Mouse (Mus musculus): Measurements from ENCODE around the gene Palb2. TPM values are rescaled to one million over a fixed set of nuclear protein-coding genes. Genes with fewer than 3 reads are reported as not detected.

The Palb2 gene
- total and polyA plus RNA-seq, 3 experiments = 11.7 to 17.5 (median 14.0) TPM

GRCm38 (mm10) chr7:122140991-122141390 is 8.2 kb upstream of the Palb2 start:
- H3K9me3 ChIP-seq (replicated peaks; ENCODE audit: low read length) = no peaks in the 10 kb centered on the region
- peaks cover 0 to 11% of the 10 kb centered on the region in 2 experiments; a peak in 3 of 4 replicates for H3K4me1 ChIP-seq (ENCODE audit: control insufficient read depth in 1 of 2, insufficient read depth in 2 of 2)
- H3K27ac ChIP-seq (ENCODE audit: insufficient read depth, low read depth) = no peak overlapping the region
- peaks cover 73 to 90% of the 10 kb centered on the region in 2 experiments for H3K36me3 ChIP-seq (replicated peaks in 1 of 2; ENCODE audit: control insufficient read depth in 1 of 2, insufficient read depth in 1 of 2, low read length in 1 of 2)
- H3K27me3 ChIP-seq (replicated peaks) = no peaks in the 10 kb centered on the region
- in situ Hi-C loops (cut with MboI; ENCODE audit: low pct_ligation_motif_present, low pct_unique_long_range_greater_than_20kb, low sequenced_read_pairs) = no loop called here
- dilution Hi-C loops (cut with MboI; ENCODE audit: extremely low pct_ligation_motif_present, extremely low pct_unique_long_range_greater_than_20kb, low sequenced_read_pairs) = no loop called here
- H3K79me2 ChIP-seq (replicated peaks; ENCODE audit: control insufficient read depth, extremely low read depth, insufficient read depth, poor library complexity, severe bottlenecking) = 0 out of 2 replicates have a peak, but pooled peaks cover 2% of the 10 kb centered on the region
- no peak overlapping the region for H3K4me2 ChIP-seq (ENCODE audit: insufficient read depth, low read depth, poor library complexity, severe bottlenecking)
- TF ChIP-seq EP300 (IDR thresholded peaks at IDR 0.05; ENCODE audit: low read length) = no peak
- TF ChIP-seq E2F4 (IDR thresholded peaks at IDR 0.05; ENCODE audit: insufficient replicate concordance, low read depth, low read length) = no peak
- no peak for TF ChIP-seq RCOR1 (conservative IDR thresholded peaks at IDR 0.05; ENCODE audit: low read depth, low read length)
- no peak for TF ChIP-seq ZMIZ1 (IDR thresholded peaks at IDR 0.05; ENCODE audit: low read depth, low read length)
- TF ChIP-seq ELF1 (IDR thresholded peaks at IDR 0.05; ENCODE audit: low read depth, low read length) = no peak
- no peak for TF ChIP-seq ZNF384 (IDR thresholded peaks at IDR 0.05; ENCODE audit: low read depth, low read length)
- no peak for TF ChIP-seq JUND (conservative IDR thresholded peaks at IDR 0.05; ENCODE audit: low read depth, low read length)
- no peak for TF ChIP-seq MEF2A (IDR thresholded peaks at IDR 0.05; ENCODE audit: borderline replicate concordance, low read depth, low read length)
- no peak for TF ChIP-seq SIN3A (IDR thresholded peaks at IDR 0.05; ENCODE audit: low read length)
- no peak for TF ChIP-seq POLR2AphosphoS2 (IDR thresholded peaks at IDR 0.05; ENCODE audit: low read depth, low read length)
- no peak for TF ChIP-seq MAFK (IDR thresholded peaks at IDR 0.05; ENCODE audit: insufficient replicate concordance, low read length)
- no peak for DNase-seq (ENCODE audit: extremely low read depth)
- no peak overlapping the region for H3K4me3 ChIP-seq (replicated peaks in 1 of 3; ENCODE audit: low read depth in 2 of 3, low read length in 2 of 3, poor library complexity in 1 of 3)
- no peak overlapping the region for H3K9ac ChIP-seq (ENCODE audit: insufficient read depth, low read depth)

GRCm38 (mm10) chr7:122138190-122138589 is 5.4 kb upstream of the Palb2 start:
- Histone ChIP-seq H3K36me3 (replicated peaks in 1 of 2; ENCODE audit: control insufficient read depth in 1 of 2, insufficient read depth in 1 of 2, low read length in 1 of 2) (peaks cover 60 to 81% of the 10 kb centered on the region in 2 experiments), H3K4me2 (ENCODE audit: insufficient read depth, low read depth, poor library complexity, severe bottlenecking) (no peak overlapping the region), H3K4me3 (replicated peaks in 1 of 3; ENCODE audit: low read depth in 2 of 3, low read length in 2 of 3, poor library complexity in 1 of 3) (no peak overlapping the region), H3K79me2 (replicated peaks; ENCODE audit: control insufficient read depth, extremely low read depth, insufficient read depth, poor library complexity, severe bottlenecking) (peaks cover 13% of the 10 kb centered on the region), H3K27me3 (replicated peaks) (no peaks in the 10 kb centered on the region), H3K4me1 (ENCODE audit: control insufficient read depth in 1 of 2, insufficient read depth in 2 of 2) (peaks cover 0 to 24% of the 10 kb centered on the region in 2 experiments; a peak in 3 of 4 replicates), H3K9ac (ENCODE audit: insufficient read depth, low read depth) (no peak overlapping the region), H3K27ac (ENCODE audit: insufficient read depth, low read depth) (no peak overlapping the region), H3K9me3 (replicated peaks; ENCODE audit: low read length) (no peaks in the 10 kb centered on the region)
- dilution Hi-C loops (cut with MboI; ENCODE audit: extremely low pct_ligation_motif_present, extremely low pct_unique_long_range_greater_than_20kb, low sequenced_read_pairs) (no loop called here), in situ Hi-C loops (cut with MboI; ENCODE audit: low pct_ligation_motif_present, low pct_unique_long_range_greater_than_20kb, low sequenced_read_pairs) (no loop called here)
- TF ChIP-seq TBP (conservative IDR thresholded peaks at IDR 0.05; ENCODE audit: low read depth, low read length) (no peak), IRF4 (IDR thresholded peaks at IDR 0.05; ENCODE audit: low read depth, low read length) (peak; percentile 16; the same call in 1 of the 2 replicates), MAX (IDR thresholded peaks at IDR 0.05; ENCODE audit: low read length) (no peak), CHD1 (IDR thresholded peaks at IDR 0.05; ENCODE audit: low read depth, low read length) (no peak), CHD2 (IDR thresholded peaks at IDR 0.05; ENCODE audit: low read length) (no peak), EP300 (IDR thresholded peaks at IDR 0.05; ENCODE audit: low read length) (peak; percentile 30; the same call in 1 of the 2 replicates), USF2 (conservative IDR thresholded peaks at IDR 0.05; ENCODE audit: low read depth, low read length) (no peak), POLR2A (IDR thresholded peaks at IDR 0.05; ENCODE audit: low read depth, low read length) (no peak)
- no peak for DNase-seq (ENCODE audit: extremely low read depth)

Data from CH12.LX (cell line).